Mouse (Mus musculus): ENCODE results near the gene Lelp1. TPM values are rescaled to one million over a fixed set of nuclear protein-coding genes. Genes with fewer than 3 reads are reported as not detected.

Gene Lelp1
- polyA plus RNA-seq (2015; fragmentation: Nextera tagmentation; extraction: Ambion mirVana): not detected in 2 replicates

- Histone ChIP-seq H3K9ac (no peak within 1 kb of the TSS), H3K27me3 (replicated peaks) (no peaks in the 10 kb centered on the region)
- 69% methylated on average over 1 of the region's 1 CpGs for WGBS
These were observed at the start of gene Lelp1 for GRCm38 (mm10) chr3:92142644-92143043. Lelp1 (minus strand) TSS chr3:92142744.

GRCm38 (mm10) chr3:92176880-92177279, 34.3 kb upstream of the Lelp1 start:
- no peak overlapping the region for H3K4me2 ChIP-seq
- no peak for ATAC-seq (replicated peaks)
- H3K4me1 ChIP-seq: no peaks in the 10 kb centered on the region
- H3K27ac ChIP-seq: no peak overlapping the region
- no peaks in the 10 kb centered on the region for H3K36me3 ChIP-seq (replicated peaks)
- 76% methylated on average over 1 of the region's 1 CpGs for WGBS
- no peaks in the 10 kb centered on the region for H3K9me3 ChIP-seq
- no peaks in the 10 kb centered on the region for H3K27me3 ChIP-seq (replicated peaks)
- no peak overlapping the region for H3K4me3 ChIP-seq
- no peak overlapping the region for H3K9ac ChIP-seq

More at GRCm38 (mm10) chr3:92142644-92143043, at the start of gene Lelp1:
- Histone ChIP-seq H3K36me3 (replicated peaks) (no peaks in the 10 kb centered on the region), H3K4me1 (no peaks in the 10 kb centered on the region), H3K27ac (no peak within 1 kb of the TSS), H3K4me2 (no peak within 1 kb of the TSS), H3K9me3 (no peaks in the 10 kb centered on the region), H3K4me3 (no peak within 1 kb of the TSS)
- no peak for ATAC-seq (replicated peaks)

GRCm38 (mm10) chr3:92169847-92170246, 27.3 kb upstream of the Lelp1 start:
- Histone ChIP-seq H3K4me3 (no peak overlapping the region), H3K4me1 (no peaks in the 10 kb centered on the region), H3K9ac (no peak overlapping the region), H3K9me3 (no peaks in the 10 kb centered on the region), H3K27me3 (replicated peaks) (no peaks in the 10 kb centered on the region), H3K36me3 (replicated peaks) (no peaks in the 10 kb centered on the region), H3K27ac (no peak overlapping the region), H3K4me2 (no peak overlapping the region)
- WGBS: 90% methylated on average over 3 of the region's 3 CpGs
- no peak for ATAC-seq (replicated peaks)

GRCm38 (mm10) chr3:92153322-92153721, 10.8 kb upstream of the Lelp1 start:
- H3K9me3 ChIP-seq: no peaks in the 10 kb centered on the region
- no peaks in the 10 kb centered on the region for H3K4me1 ChIP-seq
- H3K9ac ChIP-seq: no peak overlapping the region
- no peaks in the 10 kb centered on the region for H3K36me3 ChIP-seq (replicated peaks)
- no peak overlapping the region for H3K4me2 ChIP-seq
- H3K27ac ChIP-seq: no peak overlapping the region
- ATAC-seq (replicated peaks): peak; percentile 43
- no peaks in the 10 kb centered on the region for H3K27me3 ChIP-seq (replicated peaks)
- H3K4me3 ChIP-seq: no peak overlapping the region

GRCm38 (mm10) chr3:92150631-92151277, 8.2 kb upstream of the Lelp1 start:
- Histone ChIP-seq H3K4me1 (no peaks in the 10 kb centered on the region), H3K9ac (no peak overlapping the region; the same call in 1 of the 2 replicates), H3K4me3 (no peak overlapping the region), H3K27ac (no peak overlapping the region), H3K9me3 (no peaks in the 10 kb centered on the region), H3K27me3 (replicated peaks) (no peaks in the 10 kb centered on the region), H3K4me2 (peak overlapping the region; percentile 21; the same call in 1 of the 2 replicates), H3K36me3 (replicated peaks) (no peaks in the 10 kb centered on the region)
- ATAC-seq (replicated peaks): peak; percentile 97
- WGBS: 21% methylated on average over 8 of the region's 8 CpGs

- Histone ChIP-seq H3K36me3 (replicated peaks) (no peaks in the 10 kb centered on the region), H3K9me3 (no peaks in the 10 kb centered on the region), H3K9ac (no peak overlapping the region), H3K4me2 (no peak overlapping the region), H3K4me1 (no peaks in the 10 kb centered on the region), H3K27ac (no peak overlapping the region), H3K4me3 (no peak overlapping the region), H3K27me3 (replicated peaks) (no peaks in the 10 kb centered on the region)
- ATAC-seq (replicated peaks): no peak
- WGBS: 84% methylated on average over 5 of the region's 5 CpGs
These were observed 5.4 kb upstream of the Lelp1 start for GRCm38 (mm10) chr3:92147913-92148312.

GRCm38 (mm10) chr3:92147420-92147819, 4.9 kb upstream of the Lelp1 start:
- no peaks in the 10 kb centered on the region for H3K27me3 ChIP-seq (replicated peaks)
- WGBS: 61% methylated on average over 2 of the region's 2 CpGs
- no peaks in the 10 kb centered on the region for H3K36me3 ChIP-seq (replicated peaks)
- no peaks in the 10 kb centered on the region for H3K9me3 ChIP-seq
- no peaks in the 10 kb centered on the region for H3K4me1 ChIP-seq
- H3K4me3 ChIP-seq: no peak overlapping the region
- no peak for ATAC-seq (replicated peaks)
- no peak overlapping the region for H3K9ac ChIP-seq
- H3K4me2 ChIP-seq: no peak overlapping the region
- no peak overlapping the region for H3K27ac ChIP-seq

- 86% methylated on average over 5 of the region's 5 CpGs for WGBS
- Histone ChIP-seq H3K4me2 (no peak within 1 kb of the TSS), H3K9me3 (no peaks in the 10 kb centered on the region), H3K36me3 (replicated peaks) (no peaks in the 10 kb centered on the region), H3K9ac (no peak within 1 kb of the TSS), H3K4me3 (no peak within 1 kb of the TSS), H3K4me1 (no peaks in the 10 kb centered on the region), H3K27ac (no peak within 1 kb of the TSS), H3K27me3 (replicated peaks) (no peaks in the 10 kb centered on the region)
- ATAC-seq (replicated peaks): no peak
These were observed 18.7 kb downstream of the Lelp1 start, which contains the start of gene Prr9 for GRCm38 (mm10) chr3:92123847-92124246. Prr9 (minus strand) TSS chr3:92123947.

- Histone ChIP-seq H3K9me3 (no peaks in the 10 kb centered on the region), H3K27ac (no peak overlapping the region), H3K27me3 (replicated peaks) (no peaks in the 10 kb centered on the region), H3K4me3 (no peak overlapping the region), H3K9ac (no peak overlapping the region), H3K4me1 (no peaks in the 10 kb centered on the region), H3K4me2 (no peak overlapping the region), H3K36me3 (replicated peaks) (no peaks in the 10 kb centered on the region)
- WGBS: 86% methylated on average over 3 of the region's 3 CpGs
- no peak for ATAC-seq (replicated peaks)
These were observed 21.6 kb downstream of the Lelp1 start for GRCm38 (mm10) chr3:92120902-92121301.

- ATAC-seq (replicated peaks): 0 out of 2 replicates have a peak, but pooled peaks have one; percentile 48
- no peaks in the 10 kb centered on the region for H3K9me3 ChIP-seq
- no peaks in the 10 kb centered on the region for H3K4me1 ChIP-seq
- no peak overlapping the region for H3K27ac ChIP-seq
- H3K4me3 ChIP-seq: no peak overlapping the region
- no peak overlapping the region for H3K4me2 ChIP-seq
- H3K36me3 ChIP-seq (replicated peaks): no peaks in the 10 kb centered on the region
- no peaks in the 10 kb centered on the region for H3K27me3 ChIP-seq (replicated peaks)
- 33% methylated on average over 3 of the region's 3 CpGs for WGBS
- no peak overlapping the region for H3K9ac ChIP-seq
These were observed 24.6 kb downstream of the Lelp1 start for GRCm38 (mm10) chr3:92117930-92118329.

GRCm38 (mm10) chr3:92111526-92111925, 31.0 kb downstream of the Lelp1 start:
- ATAC-seq (replicated peaks): no peak
- Histone ChIP-seq H3K4me1 (no peaks in the 10 kb centered on the region), H3K9ac (no peak overlapping the region), H3K9me3 (no peaks in the 10 kb centered on the region), H3K27ac (no peak overlapping the region), H3K36me3 (replicated peaks) (no peaks in the 10 kb centered on the region), H3K4me2 (no peak overlapping the region), H3K4me3 (no peak overlapping the region), H3K27me3 (replicated peaks) (no peaks in the 10 kb centered on the region)

GRCm38 (mm10) chr3:92110790-92111189, 31.8 kb downstream of the Lelp1 start:
- H3K27me3 ChIP-seq (replicated peaks): no peaks in the 10 kb centered on the region
- no peak overlapping the region for H3K9ac ChIP-seq
- ATAC-seq (replicated peaks): no peak
- no peak overlapping the region for H3K4me2 ChIP-seq
- no peaks in the 10 kb centered on the region for H3K36me3 ChIP-seq (replicated peaks)
- no peaks in the 10 kb centered on the region for H3K4me1 ChIP-seq
- H3K27ac ChIP-seq: no peak overlapping the region
- no peak overlapping the region for H3K4me3 ChIP-seq
- H3K9me3 ChIP-seq: no peaks in the 10 kb centered on the region

- Histone ChIP-seq H3K36me3 (replicated peaks) (no peaks in the 10 kb centered on the region), H3K27me3 (replicated peaks) (no peaks in the 10 kb centered on the region), H3K4me1 (no peaks in the 10 kb centered on the region), H3K9ac (no peak overlapping the region), H3K4me3 (no peak overlapping the region), H3K4me2 (no peak overlapping the region), H3K27ac (no peak overlapping the region), H3K9me3 (no peaks in the 10 kb centered on the region)
- WGBS: 4% methylated on average over 6 of the region's 6 CpGs
- ATAC-seq (replicated peaks): peak; percentile 83
These were observed 36.0 kb downstream of the Lelp1 start for GRCm38 (mm10) chr3:92106582-92106981.

Measured in midbrain, embryonic 15.5 days (tissue).